8 mouse cellular contexts compared by ENCODE assay signal in the genomic region with DNA sequence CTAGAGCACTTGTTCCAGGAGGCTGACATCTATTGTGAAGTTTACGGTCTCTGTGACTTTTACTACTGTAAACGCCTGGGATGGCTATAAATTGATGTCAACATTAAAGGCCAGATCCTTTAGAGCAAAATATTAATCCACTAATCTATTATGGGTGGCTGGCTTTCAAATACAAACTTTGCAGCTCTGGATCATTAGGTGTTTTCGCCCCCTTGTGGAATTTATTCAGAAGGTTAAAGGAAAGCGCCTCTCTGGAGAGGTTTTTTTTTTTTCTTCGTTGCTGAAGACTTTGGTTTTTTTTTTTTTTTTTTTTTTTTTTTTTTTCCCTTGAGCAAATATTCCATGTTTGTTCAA. TPM values are rescaled to one million over a fixed set of nuclear protein-coding genes. Genes with fewer than 3 reads are reported as not detected.
A peak's percentile ranks its signal among the peaks of the same experiment; 100 is the strongest.
DNase-seq lines count a peak whose midpoint lies in the region; ATAC-seq and TF ChIP-seq lines count a peak whose summit lies in the region.

No protein-coding gene starts in this region.

- no peaks in the 10 kb centered on the region for H3K9me3 ChIP-seq in embryonic facial prominence, embryonic 11.5 days (replicated peaks; ENCODE audit: control insufficient read depth, low read length)

- no peak for TF ChIP-seq POLR2A in cerebellum, adult 2 months (IDR thresholded peaks at IDR 0.05; ENCODE audit: borderline replicate concordance, insufficient read depth, low read length)

- 3% methylated on average over 5 of the region's 5 CpGs for WGBS in cerebellum, adult 2 months
- WGBS in embryonic facial prominence, embryonic 11.5 days = 12% methylated on average over 5 of the region's 5 CpGs

- H3K4me2 ChIP-seq in embryonic facial prominence, embryonic 11.5 days (ENCODE audit: low read depth, low read length) = no peak overlapping the region

- H3K4me3 ChIP-seq in cerebellum, adult 2 months (replicated peaks; ENCODE audit: insufficient read depth, low read depth, low read length) = peak overlapping the region; percentile 49
- no peak overlapping the region for H3K4me3 ChIP-seq in embryonic facial prominence, embryonic 11.5 days (ENCODE audit: low read depth, low read length)

- H3K9ac ChIP-seq in embryonic facial prominence, embryonic 11.5 days (replicated peaks; ENCODE audit: low read length) = no peak overlapping the region

- H3K4me1 ChIP-seq in cerebellum, adult 2 months (ENCODE audit: control insufficient read depth, insufficient read depth, low read length) = peaks cover 4% of the 10 kb centered on the region; the same call in 1 of the 2 replicates
- H3K4me1 ChIP-seq in embryonic facial prominence, embryonic 11.5 days (ENCODE audit: control insufficient read depth, insufficient read depth, low read length) = no peaks in the 10 kb centered on the region

- ATAC-seq in embryonic facial prominence, embryonic 11.5 days (replicated peaks; ENCODE audit: insufficient number of reproducible peaks, low FRiP score, low TSS enrichment, low read depth) = no peak

- no peak for TF ChIP-seq CTCF in cerebellum, adult 2 months (IDR thresholded peaks at IDR 0.05; ENCODE audit: borderline replicate concordance, insufficient read depth, low read depth, low read length)

- peak in 1 of 2 experiments; percentile 73 for DNase-seq in cerebellum, adult 2 months
- no peak for DNase-seq in cerebellum, postnatal 36 days
- DNase-seq in CD4-positive helper T cell, adult 2 months (ENCODE audit: low read depth, low spot score) = peak; percentile 67
- DNase-seq in embryonic facial prominence, embryonic 11.5 days (ENCODE audit: low spot score) = peak; percentile 79
- peak; percentile 79 for DNase-seq in induced T-regulatory cell, adult 2 months (ENCODE audit: low read depth)
- DNase-seq in lung, postnatal 14 days = peak; percentile 12
- peak; percentile 76 for DNase-seq in yolk sac, embryonic 10.5 days (ENCODE audit: low spot score)
- no peak for DNase-seq in spleen, postnatal 10 days (ENCODE audit: low spot score in 2 of 2)

- H3K27ac ChIP-seq in cerebellum, adult 2 months (ENCODE audit: insufficient read depth, low read length) = peak overlapping the region; percentile 98
- H3K27ac ChIP-seq in embryonic facial prominence, embryonic 11.5 days (replicated peaks; ENCODE audit: low read depth, low read length) = no peak overlapping the region

- H3K36me3 ChIP-seq in embryonic facial prominence, embryonic 11.5 days (replicated peaks; ENCODE audit: control insufficient read depth, insufficient read depth, low read depth, low read length) = no peaks in the 10 kb centered on the region

- no peaks in the 10 kb centered on the region for H3K27me3 ChIP-seq in cerebellum, adult 2 months (ENCODE audit: control insufficient read depth, insufficient read depth, low read length)
- no peaks in the 10 kb centered on the region for H3K27me3 ChIP-seq in embryonic facial prominence, embryonic 11.5 days (ENCODE audit: control insufficient read depth, insufficient read depth, low read length)

RNA-seq across cellular contexts. Expression of gene Cited2, which starts 4.9 kb away (rescaled TPM):
- 99.1 and 110 TPM in 2 replicates for polyA plus RNA-seq in cerebellum, adult 2 months (2012; rRNA removed)
- 50.7 and 51.5 TPM in 2 replicates for polyA plus RNA-seq in embryonic facial prominence, embryonic 11.5 days (2014; fragmentation: Nextera tagmentation; extraction: Ambion mirVana)

Comparison
In these comparisons a context has a peak if more than half of its experiments do, and no peak if none do; other contexts are left out.
1. DNase-seq: peak in CD4-positive helper T cell, adult 2 months (single experiment), embryonic facial prominence, embryonic 11.5 days (single experiment), induced T-regulatory cell, adult 2 months (single experiment), lung, postnatal 14 days (single experiment) and yolk sac, embryonic 10.5 days (single experiment); none in cerebellum, postnatal 36 days (0 of 2) and spleen, postnatal 10 days (0 of 2).